Mouse (Mus musculus) intestine, embryonic 16.5 days (tissue): Measurements from ENCODE around the gene Cage1. TPM values are rescaled to one million over a fixed set of nuclear protein-coding genes. Genes with fewer than 3 reads are reported as not detected.

Experiments used
- ATAC-seq: fragments of 200-750 bp; cut with Nextera tagmentation; 2 replicates; pipeline ENCODE4 v1.8.0; 2017; ENCODE audit warnings: moderate TSS enrichment, moderate library complexity
- H3K27ac ChIP-seq: fragments of 300-500 bp; sonication (generic); 2 replicates; pipeline ENCODE4 v1.5.1; 2014; ENCODE audit warnings: mild to moderate bottlenecking, low read length
- H3K27me3 ChIP-seq: fragments of 300-500 bp; sonication (generic); replicated peaks from 2 replicates; pipeline ENCODE4 v1.6.1; 2014; ENCODE audit warnings: low read length, control low read depth, mixed read lengths; ENCODE audit not compliant: control insufficient read depth, insufficient read depth
- H3K36me3 ChIP-seq: fragments of 300-500 bp; sonication (generic); 2 replicates; pipeline ENCODE4 v1.6.1; 2014; ENCODE audit warnings: low read length, control low read depth; ENCODE audit not compliant: control insufficient read depth, insufficient read depth
- H3K4me1 ChIP-seq: fragments of 300-500 bp; sonication (generic); 2 replicates; pipeline ENCODE4 v1.6.1; 2014; ENCODE audit warnings: low read length, control low read depth, mixed read lengths; ENCODE audit not compliant: control insufficient read depth, insufficient read depth
- H3K4me2 ChIP-seq: fragments of 300-500 bp; sonication (generic); 2 replicates; pipeline ENCODE4 v1.6.1; 2014; ENCODE audit warnings: low read depth, low read length, control low read depth
- H3K4me3 ChIP-seq: fragments of 300-500 bp; sonication (generic); 2 replicates; pipeline ENCODE4 v1.5.1; 2014; ENCODE audit warnings: mild to moderate bottlenecking, low read length
- H3K9ac ChIP-seq: fragments of 300-500 bp; sonication (generic); 2 replicates; pipeline ENCODE4 v1.6.1; 2014; ENCODE audit warnings: low read depth, low read length
- H3K9me3 ChIP-seq: fragments of 300-500 bp; sonication (generic); 2 replicates; pipeline ENCODE4 v1.6.1; 2016; ENCODE audit warnings: low read length, control low read depth; ENCODE audit not compliant: control insufficient read depth
- WGBS: fragments of 180-500 bp; shearing (Covaris S2); extraction: QIAGEN DNeasy Blood & Tissue Kit; methylation state at CpG from one replicate; pipeline ENCODE4 v1.1.7; 2014; 5-methylcytosine and 5-hydroxymethylcytosine counted together
- polyA plus RNA-seq: library from polyadenylated mRNA; unstranded; fragments of >200 nt; fragmentation: Nextera tagmentation; extraction: Ambion mirVana; gene quantifications from 2 replicates; pipeline ENCODE4 v1.2.1, GENCODE M21; 2015

The Cage1 gene
- polyA plus RNA-seq, result 0.89 and 0.93 TPM in 2 replicates

DNA sequence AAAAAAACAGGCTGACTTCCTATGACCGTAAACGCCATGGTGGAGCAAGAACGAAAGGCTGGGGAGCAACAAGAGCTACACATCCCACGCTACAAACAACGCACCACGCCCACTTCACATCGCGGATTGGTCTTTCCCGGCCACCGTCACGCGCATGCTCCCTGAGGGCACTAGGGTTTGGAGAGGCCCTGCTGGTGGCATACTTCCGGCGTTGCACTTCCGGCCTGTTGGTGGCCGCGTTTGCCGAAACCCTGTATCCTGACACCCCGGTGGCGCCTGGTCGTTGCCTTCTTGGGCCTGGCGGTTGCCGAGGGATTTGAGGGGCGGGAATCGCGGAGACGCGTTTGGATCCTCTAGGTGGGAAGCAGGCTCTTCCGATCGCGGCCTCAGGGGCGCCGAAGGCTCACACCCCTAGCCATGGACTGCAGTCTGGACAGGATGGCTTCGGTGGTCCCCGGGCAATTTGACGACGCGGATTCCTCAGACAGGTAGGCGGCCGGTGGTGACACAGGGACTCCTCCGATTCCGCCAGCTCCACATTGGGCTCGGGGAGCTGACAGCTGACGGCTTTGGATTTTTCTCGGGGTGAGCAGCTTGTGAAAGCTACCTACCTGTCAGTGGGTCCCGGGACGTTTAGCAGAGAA, at the start of gene Cage1:
Cage1 (minus strand) TSS at position 26 of the 644 bp plus-strand sequence.
- peaks cover 13% of the 10 kb centered on the region for H3K36me3 ChIP-seq
- peaks cover 14% of the 10 kb centered on the region for H3K4me1 ChIP-seq
- ATAC-seq, result peak; percentile 96
- under 1% methylated on average over 47 of the region's 47 CpGs for WGBS
- H3K9ac ChIP-seq, result peak within 1 kb of the TSS; percentile 84
- no peaks in the 10 kb centered on the region for H3K27me3 ChIP-seq
- peak within 1 kb of the TSS; percentile 69 for H3K27ac ChIP-seq
- peak within 1 kb of the TSS; percentile 75 for H3K4me3 ChIP-seq
- H3K4me2 ChIP-seq, result peak within 1 kb of the TSS; percentile 67
- no peaks in the 10 kb centered on the region for H3K9me3 ChIP-seq

DNA sequence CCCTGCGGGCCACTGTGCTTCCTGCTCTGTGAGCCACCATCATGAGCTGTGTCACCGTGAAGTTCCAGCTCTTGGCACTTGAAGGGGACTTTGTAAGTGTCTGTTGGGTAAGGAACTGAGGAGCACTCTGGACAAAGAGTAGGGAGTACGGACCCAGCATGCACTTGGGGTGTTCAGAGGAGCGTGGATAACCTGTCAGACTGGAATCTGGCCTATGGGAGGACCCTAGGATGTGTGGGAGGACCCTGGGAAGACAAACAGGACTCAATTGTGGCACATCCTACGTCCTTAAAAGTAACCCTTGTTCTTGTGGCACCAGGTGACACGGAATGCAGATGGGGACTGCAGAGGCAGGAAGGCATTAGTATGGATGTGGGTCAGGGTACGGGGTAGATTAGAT, 44.3 kb upstream of the Cage1 start:
- no peaks in the 10 kb centered on the region for H3K27me3 ChIP-seq
- no peak overlapping the region for H3K27ac ChIP-seq
- peaks cover 22% of the 10 kb centered on the region for H3K4me1 ChIP-seq
- no peaks in the 10 kb centered on the region for H3K36me3 ChIP-seq
- 78% methylated on average over 7 of the region's 7 CpGs for WGBS
- ATAC-seq, result no peak
- no peak overlapping the region for H3K9ac ChIP-seq
- H3K4me3 ChIP-seq, result no peak overlapping the region
- no peak overlapping the region for H3K4me2 ChIP-seq
- no peaks in the 10 kb centered on the region for H3K9me3 ChIP-seq

- Histone ChIP-seq H3K27me3 (no peaks in the 10 kb centered on the region), H3K4me2 (no peak overlapping the region), H3K4me3 (no peak overlapping the region), H3K9ac (no peak overlapping the region), H3K27ac (no peak overlapping the region), H3K9me3 (no peaks in the 10 kb centered on the region), H3K4me1 (peaks cover 21% of the 10 kb centered on the region), H3K36me3 (no peaks in the 10 kb centered on the region)
- WGBS, result 81% methylated on average over 14 of the region's 14 CpGs
- no peak for ATAC-seq
Observed at GRCm38 (mm10) chr13:38080725-38081124, 43.9 kb upstream of the Cage1 start.

DNA sequence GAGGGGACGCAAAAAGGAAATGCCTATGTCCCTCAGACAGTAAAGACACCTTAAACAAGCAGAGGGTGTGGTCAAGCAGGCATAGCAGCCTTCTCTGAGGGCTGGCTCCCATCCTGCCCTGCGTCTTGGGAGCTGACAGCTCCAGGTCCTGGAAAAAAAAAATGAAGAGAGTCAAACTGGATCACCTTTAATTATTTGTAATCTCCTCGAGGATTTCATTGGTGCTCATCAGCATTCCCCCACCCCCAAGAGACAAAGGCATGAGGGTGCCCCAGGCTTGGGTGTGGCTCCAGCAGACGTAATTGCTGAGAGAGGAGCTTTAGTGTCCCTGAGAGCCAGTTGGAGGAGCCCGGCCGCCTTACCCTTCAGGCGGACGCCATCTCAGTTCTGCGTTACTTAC, 43.1 kb upstream of the Cage1 start:
- ATAC-seq, result peak; percentile 69; the same call in 1 of the 2 replicates
- no peaks in the 10 kb centered on the region for H3K27me3 ChIP-seq
- H3K9ac ChIP-seq, result no peak overlapping the region
- no peak overlapping the region for H3K4me3 ChIP-seq
- H3K4me1 ChIP-seq, result peaks cover 20% of the 10 kb centered on the region
- no peaks in the 10 kb centered on the region for H3K36me3 ChIP-seq
- no peak overlapping the region for H3K27ac ChIP-seq
- 36% methylated on average over 9 of the region's 9 CpGs for WGBS
- 0 out of 2 replicates have a peak overlapping the region, but pooled peaks have one; percentile 16 for H3K4me2 ChIP-seq
- H3K9me3 ChIP-seq, result no peaks in the 10 kb centered on the region

DNA sequence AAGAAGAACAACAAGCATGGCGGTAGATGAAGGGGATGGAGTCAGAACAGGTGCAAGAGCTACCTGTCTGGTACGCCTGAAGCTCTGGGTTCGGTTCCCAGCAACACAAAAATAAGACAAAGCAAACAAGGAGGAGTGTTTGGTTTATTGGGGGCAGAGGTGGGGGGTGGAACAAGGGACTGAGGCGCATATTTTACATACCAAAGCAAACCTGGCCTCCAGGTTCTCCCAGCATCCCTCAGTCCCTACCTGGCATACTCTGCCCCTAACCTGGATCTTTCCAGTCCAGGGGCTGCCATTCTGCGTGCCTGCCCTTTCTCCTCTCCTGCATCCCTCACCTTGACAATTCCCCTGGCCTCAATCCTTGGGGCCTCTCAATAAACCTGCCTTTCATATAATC, 42.5 kb upstream of the Cage1 start:
- H3K4me2 ChIP-seq, result no peak overlapping the region
- 79% methylated on average over 5 of the region's 5 CpGs for WGBS
- no peaks in the 10 kb centered on the region for H3K36me3 ChIP-seq
- H3K4me1 ChIP-seq, result peaks cover 22% of the 10 kb centered on the region
- H3K27me3 ChIP-seq, result no peaks in the 10 kb centered on the region
- no peaks in the 10 kb centered on the region for H3K9me3 ChIP-seq
- ATAC-seq, result no peak
- H3K4me3 ChIP-seq, result no peak overlapping the region
- H3K9ac ChIP-seq, result no peak overlapping the region
- H3K27ac ChIP-seq, result no peak overlapping the region

DNA sequence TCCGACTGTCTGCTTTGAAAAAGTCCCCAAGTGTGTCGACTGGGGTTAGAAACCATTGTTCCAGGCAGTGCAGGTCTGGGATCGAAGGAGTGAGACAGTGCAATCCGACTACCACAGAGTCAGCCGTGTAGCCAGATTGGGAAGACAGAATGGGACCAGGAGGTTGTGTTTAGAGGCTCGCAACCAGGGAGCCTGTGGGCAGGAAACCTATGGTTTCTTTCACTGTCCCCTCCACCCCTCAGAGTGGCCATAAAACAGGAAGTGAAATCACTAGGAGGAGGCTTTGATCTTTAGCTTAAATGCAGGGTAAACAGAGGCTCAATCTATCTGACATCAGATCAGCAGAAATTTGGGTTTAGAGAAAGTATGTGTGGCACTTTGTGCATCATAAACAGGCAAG, 42.0 kb upstream of the Cage1 start:
- peaks cover 27% of the 10 kb centered on the region for H3K4me1 ChIP-seq
- no peak overlapping the region for H3K9ac ChIP-seq
- no peak for ATAC-seq
- H3K9me3 ChIP-seq, result no peaks in the 10 kb centered on the region
- 50% methylated on average over 6 of the region's 6 CpGs for WGBS
- no peaks in the 10 kb centered on the region for H3K27me3 ChIP-seq
- no peak overlapping the region for H3K4me2 ChIP-seq
- H3K4me3 ChIP-seq, result no peak overlapping the region
- H3K27ac ChIP-seq, result no peak overlapping the region
- no peaks in the 10 kb centered on the region for H3K36me3 ChIP-seq

- peaks cover 23% of the 10 kb centered on the region for H3K4me1 ChIP-seq
- no peaks in the 10 kb centered on the region for H3K9me3 ChIP-seq
- H3K36me3 ChIP-seq, result no peaks in the 10 kb centered on the region
- no peaks in the 10 kb centered on the region for H3K27me3 ChIP-seq
- H3K4me2 ChIP-seq, result no peak overlapping the region
- H3K4me3 ChIP-seq, result no peak overlapping the region
- ATAC-seq, result no peak
- H3K9ac ChIP-seq, result no peak overlapping the region
- 25% methylated on average over 11 of the region's 11 CpGs for WGBS
- no peak overlapping the region for H3K27ac ChIP-seq
Observed at GRCm38 (mm10) chr13:38077113-38077512, 40.2 kb upstream of the Cage1 start.

GRCm38 (mm10) chr13:38074404-38074803, 37.5 kb upstream of the Cage1 start:
- no peaks in the 10 kb centered on the region for H3K36me3 ChIP-seq
- H3K4me1 ChIP-seq, result peaks cover 9% of the 10 kb centered on the region
- H3K9ac ChIP-seq, result 0 out of 2 replicates have a peak overlapping the region, but pooled peaks have one; percentile 21
- ATAC-seq, result peak; percentile 43; the same call in 1 of the 2 replicates
- no peak overlapping the region for H3K27ac ChIP-seq
- H3K27me3 ChIP-seq, result no peaks in the 10 kb centered on the region
- no peak overlapping the region for H3K4me2 ChIP-seq
- H3K4me3 ChIP-seq, result no peak overlapping the region
- H3K9me3 ChIP-seq, result no peaks in the 10 kb centered on the region
- 22% methylated on average over 5 of the region's 5 CpGs for WGBS

DNA sequence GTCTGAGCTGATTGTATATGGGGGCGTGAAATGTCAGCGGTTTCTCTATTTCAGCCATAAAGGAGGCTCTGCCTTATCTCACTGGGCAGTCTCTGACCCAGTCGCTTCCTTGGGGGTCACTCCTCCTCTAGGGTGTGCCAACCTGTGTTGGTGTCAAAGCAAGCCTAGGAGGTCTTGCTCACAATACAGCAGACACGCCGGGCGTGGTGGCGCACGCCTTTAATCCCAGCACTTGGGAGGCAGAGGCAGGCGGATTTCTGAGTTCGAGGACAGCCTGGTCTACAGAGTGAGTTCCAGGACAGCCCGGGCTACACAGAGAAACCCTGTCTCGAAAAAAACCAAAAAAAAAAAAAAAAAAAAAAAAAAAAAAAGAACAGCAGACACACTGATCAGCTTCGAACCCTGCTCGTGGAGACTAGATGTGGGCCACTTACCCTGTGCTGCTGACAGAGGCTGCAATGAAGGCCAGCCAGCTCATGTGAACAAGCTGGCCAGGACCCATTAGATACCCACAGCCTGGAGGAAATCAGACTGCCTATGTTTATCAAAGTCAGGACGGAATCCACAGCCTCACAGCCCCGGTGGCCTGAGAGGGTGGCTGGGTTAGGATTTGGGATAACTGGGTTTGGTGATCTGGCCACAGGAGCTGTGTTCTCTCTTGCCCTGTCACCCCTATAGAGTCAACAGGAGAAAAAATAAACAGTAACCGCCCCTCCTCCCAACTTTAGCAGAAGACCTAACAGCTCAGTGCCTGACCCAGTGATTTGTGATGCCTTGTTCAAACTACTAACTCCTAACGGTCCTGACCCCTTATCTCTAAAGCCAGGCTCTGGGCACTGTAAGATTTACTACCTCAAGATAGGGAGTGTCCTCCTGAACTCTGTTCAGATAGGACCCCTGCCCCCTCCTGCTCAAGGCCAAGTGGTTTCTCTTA, 36.8 kb upstream of the Cage1 start:
- no peaks in the 10 kb centered on the region for H3K36me3 ChIP-seq
- no peak overlapping the region for H3K4me3 ChIP-seq
- H3K9me3 ChIP-seq, result no peaks in the 10 kb centered on the region
- 65% methylated on average over 18 of the region's 18 CpGs for WGBS
- peak; percentile 72 for ATAC-seq
- no peak overlapping the region for H3K4me2 ChIP-seq
- no peaks in the 10 kb centered on the region for H3K27me3 ChIP-seq
- peak overlapping the region; percentile 21; the same call in 1 of the 2 replicates for H3K9ac ChIP-seq
- H3K27ac ChIP-seq, result no peak overlapping the region
- peaks cover 9% of the 10 kb centered on the region for H3K4me1 ChIP-seq
